Mouse (Mus musculus): ENCODE data around the gene Mkks. TPM values are rescaled to one million over a fixed set of nuclear protein-coding genes. Genes with fewer than 3 reads are reported as not detected.

Mkks gene
- total and polyA plus RNA-seq, 3 experiments, result 9.3 to 44.1 (median 29.4) TPM

GRCm38 (mm10) chr2:136919433-136919832 lies 28.2 kb upstream of the Mkks start:
- DNase-seq, result no peak
- Histone ChIP-seq H3K4me3 (no peak overlapping the region), H3K79me2 (replicated peaks; ENCODE audit: control insufficient read depth, insufficient read depth, low read length) (no peaks in the 10 kb centered on the region; the same call in 1 of the 2 replicates), H3K4me1 (ENCODE audit: control insufficient read depth, insufficient read depth, low read length) (peaks cover 3% of the 10 kb centered on the region), H3K27ac (no peak overlapping the region), H3K9ac (ENCODE audit: low read depth, low read length) (no peak overlapping the region), H3K27me3 (ENCODE audit: control insufficient read depth, insufficient read depth, low read length) (no peaks in the 10 kb centered on the region), H3K36me3 (ENCODE audit: control insufficient read depth, insufficient read depth, low read length) (peaks cover 2% of the 10 kb centered on the region; the same call in 1 of the 2 replicates)
- TF ChIP-seq CTCF (IDR thresholded peaks at IDR 0.05) (no peak), EP300 (IDR thresholded peaks at IDR 0.05; ENCODE audit: insufficient read depth, low read depth, low read length) (no peak), POLR2A (IDR thresholded peaks at IDR 0.05; ENCODE audit: insufficient read depth, low read depth, low read length) (no peak)
- intact Hi-C loops (cut with DNase I), result no loop called here
- WGBS, result 100% methylated on average over 1 of the region's 1 CpGs

GRCm38 (mm10) chr2:136914334-136914902 lies 23.2 kb upstream of the Mkks start:
- H3K79me2 ChIP-seq (replicated peaks; ENCODE audit: control insufficient read depth, insufficient read depth, low read length), result no peaks in the 10 kb centered on the region
- no peaks in the 10 kb centered on the region for H3K27me3 ChIP-seq (ENCODE audit: control insufficient read depth, insufficient read depth, low read length)
- peak; percentile 81 for TF ChIP-seq CTCF (IDR thresholded peaks at IDR 0.05)
- TF ChIP-seq EP300 (IDR thresholded peaks at IDR 0.05; ENCODE audit: insufficient read depth, low read depth, low read length), result no peak
- peaks cover 4% of the 10 kb centered on the region for H3K4me1 ChIP-seq (ENCODE audit: control insufficient read depth, insufficient read depth, low read length)
- no peak overlapping the region for H3K27ac ChIP-seq
- intact Hi-C loops (cut with DNase I), result loop anchor here (2.0 to 5.0 kb wide), 4 partner anchors 68 to 1028 kb away; no protein-coding TSS in a partner anchor
- WGBS, result 25% methylated on average over 3 of the region's 3 CpGs
- H3K4me3 ChIP-seq, result no peak overlapping the region
- peaks cover 5% of the 10 kb centered on the region for H3K36me3 ChIP-seq (ENCODE audit: control insufficient read depth, insufficient read depth, low read length)
- H3K9ac ChIP-seq (ENCODE audit: low read depth, low read length), result no peak overlapping the region
- DNase-seq, result no peak

GRCm38 (mm10) chr2:136913021-136913420 lies 21.8 kb upstream of the Mkks start:
- Histone ChIP-seq H3K27ac (no peak overlapping the region), H3K79me2 (replicated peaks; ENCODE audit: control insufficient read depth, insufficient read depth, low read length) (no peaks in the 10 kb centered on the region)
- DNase-seq, result no peak

GRCm38 (mm10) chr2:136911958-136912411 lies 20.8 kb upstream of the Mkks start:
- no peak for TF ChIP-seq EP300 (IDR thresholded peaks at IDR 0.05; ENCODE audit: insufficient read depth, low read depth, low read length)
- no peak for TF ChIP-seq CTCF (IDR thresholded peaks at IDR 0.05)
- TF ChIP-seq POLR2A (IDR thresholded peaks at IDR 0.05; ENCODE audit: insufficient read depth, low read depth, low read length), result no peak
- DNase-seq, result peak in 1 of 2 experiments; percentile 17
- intact Hi-C loops (cut with DNase I), result loop anchor here (5.0 kb wide), 3 partner anchors 70 to 1030 kb away; no protein-coding TSS in a partner anchor
- Histone ChIP-seq H3K4me1 (ENCODE audit: control insufficient read depth, insufficient read depth, low read length) (peaks cover 4% of the 10 kb centered on the region), H3K4me3 (no peak overlapping the region), H3K9ac (ENCODE audit: low read depth, low read length) (no peak overlapping the region), H3K36me3 (ENCODE audit: control insufficient read depth, insufficient read depth, low read length) (peaks cover 5% of the 10 kb centered on the region), H3K27me3 (ENCODE audit: control insufficient read depth, insufficient read depth, low read length) (no peaks in the 10 kb centered on the region), H3K79me2 (replicated peaks; ENCODE audit: control insufficient read depth, insufficient read depth, low read length) (no peaks in the 10 kb centered on the region), H3K27ac (peak overlapping the region; percentile 34)
- 28% methylated on average over 4 of the region's 4 CpGs for WGBS

More at GRCm38 (mm10) chr2:136913021-136913420, 21.8 kb upstream of the Mkks start:
- TF ChIP-seq EP300 (IDR thresholded peaks at IDR 0.05; ENCODE audit: insufficient read depth, low read depth, low read length) (no peak), CTCF (IDR thresholded peaks at IDR 0.05) (no peak), POLR2A (IDR thresholded peaks at IDR 0.05; ENCODE audit: insufficient read depth, low read depth, low read length) (no peak)
- Histone ChIP-seq H3K9ac (ENCODE audit: low read depth, low read length) (no peak overlapping the region), H3K36me3 (ENCODE audit: control insufficient read depth, insufficient read depth, low read length) (peaks cover 5% of the 10 kb centered on the region), H3K4me3 (no peak overlapping the region), H3K27me3 (ENCODE audit: control insufficient read depth, insufficient read depth, low read length) (no peaks in the 10 kb centered on the region), H3K4me1 (ENCODE audit: control insufficient read depth, insufficient read depth, low read length) (peaks cover 4% of the 10 kb centered on the region)
- intact Hi-C loops (cut with DNase I), result loop anchor here (5.0 kb wide), 3 partner anchors 69 to 1029 kb away; no protein-coding TSS in a partner anchor
- 88% methylated on average over 3 of the region's 3 CpGs for WGBS

- TF ChIP-seq POLR2A (IDR thresholded peaks at IDR 0.05; ENCODE audit: insufficient read depth, low read depth, low read length), result no peak
- TF ChIP-seq CTCF (IDR thresholded peaks at IDR 0.05), result no peak
- no peak for TF ChIP-seq EP300 (IDR thresholded peaks at IDR 0.05; ENCODE audit: insufficient read depth, low read depth, low read length)
- intact Hi-C loops (cut with DNase I), result no loop called here
- no peak for DNase-seq
- H3K4me3 ChIP-seq, result no peak overlapping the region
- no peak overlapping the region for H3K27ac ChIP-seq
- no peaks in the 10 kb centered on the region for H3K79me2 ChIP-seq (replicated peaks; ENCODE audit: control insufficient read depth, insufficient read depth, low read length)
- no peaks in the 10 kb centered on the region for H3K27me3 ChIP-seq (ENCODE audit: control insufficient read depth, insufficient read depth, low read length)
- no peak overlapping the region for H3K9ac ChIP-seq (ENCODE audit: low read depth, low read length)
- WGBS, result 72% methylated on average over 2 of the region's 2 CpGs
- peaks cover 2% of the 10 kb centered on the region; the same call in 1 of the 2 replicates for H3K36me3 ChIP-seq (ENCODE audit: control insufficient read depth, insufficient read depth, low read length)
- peaks cover 3% of the 10 kb centered on the region for H3K4me1 ChIP-seq (ENCODE audit: control insufficient read depth, insufficient read depth, low read length)
Measured at GRCm38 (mm10) chr2:136909298-136909697, 18.1 kb upstream of the Mkks start.

DNA sequence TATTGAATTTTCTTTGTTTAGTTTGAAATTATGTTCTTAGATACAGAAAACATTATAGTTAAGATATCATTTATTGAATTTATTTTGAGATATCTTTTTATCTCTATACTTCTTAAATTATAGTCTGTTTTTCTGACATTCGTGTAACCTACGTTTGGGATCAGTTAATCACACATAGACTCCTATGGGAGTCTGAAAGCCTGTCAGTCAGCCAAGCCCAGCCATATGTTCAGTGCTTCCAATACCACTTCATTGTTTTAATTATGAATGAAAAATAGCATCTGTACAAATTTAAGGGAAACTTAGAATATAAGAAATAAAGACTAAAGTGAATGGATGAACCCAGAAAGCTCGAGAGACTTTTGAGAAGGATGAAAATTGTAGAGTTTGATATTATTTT lies 17.4 kb upstream of the Mkks start:
- H3K4me3 ChIP-seq, result no peak overlapping the region
- 86% methylated on average over 3 of the region's 3 CpGs for WGBS
- H3K36me3 ChIP-seq (ENCODE audit: control insufficient read depth, insufficient read depth, low read length), result peaks cover 2% of the 10 kb centered on the region; the same call in 1 of the 2 replicates
- no peaks in the 10 kb centered on the region for H3K79me2 ChIP-seq (replicated peaks; ENCODE audit: control insufficient read depth, insufficient read depth, low read length)
- TF ChIP-seq CTCF (IDR thresholded peaks at IDR 0.05) (no peak), EP300 (IDR thresholded peaks at IDR 0.05; ENCODE audit: insufficient read depth, low read depth, low read length) (no peak), POLR2A (IDR thresholded peaks at IDR 0.05; ENCODE audit: insufficient read depth, low read depth, low read length) (no peak)
- intact Hi-C loops (cut with DNase I), result no loop called here
- H3K4me1 ChIP-seq (ENCODE audit: control insufficient read depth, insufficient read depth, low read length), result peaks cover 3% of the 10 kb centered on the region
- no peak for DNase-seq
- H3K27ac ChIP-seq, result no peak overlapping the region
- H3K9ac ChIP-seq (ENCODE audit: low read depth, low read length), result no peak overlapping the region
- no peaks in the 10 kb centered on the region for H3K27me3 ChIP-seq (ENCODE audit: control insufficient read depth, insufficient read depth, low read length)

Measured in heart, adult 2 months (tissue).